Mouse (Mus musculus) intestine, postnatal 0 days (tissue): Measurements from ENCODE around the gene Ldlrad1. TPM values are rescaled to one million over a fixed set of nuclear protein-coding genes. Genes with fewer than 3 reads are reported as not detected.
A peak's percentile ranks its signal among the peaks of the same experiment; 100 is the strongest.

Experiments used
- ATAC-seq: fragments of 200-750 bp; cut with Nextera tagmentation; 2 replicates; pipeline ENCODE4 v1.8.0; 2017; ENCODE audit warnings: mild to moderate bottlenecking, moderate TSS enrichment, moderate library complexity
- H3K27ac ChIP-seq: fragments of 300-500 bp; sonication (generic); 2 replicates; pipeline ENCODE4 v1.5.1; 2014; ENCODE audit warnings: mild to moderate bottlenecking, low read depth, low read length, moderate library complexity
- H3K27me3 ChIP-seq: fragments of 300-500 bp; sonication (generic); replicated peaks from 2 replicates; pipeline ENCODE4 v1.6.1; 2014; ENCODE audit warnings: low read length, mixed read lengths; ENCODE audit not compliant: control insufficient read depth, insufficient read depth
- H3K36me3 ChIP-seq: fragments of 300-500 bp; sonication (generic); 2 replicates; pipeline ENCODE4 v1.6.1; 2014; ENCODE audit warnings: mild to moderate bottlenecking, moderate library complexity; ENCODE audit not compliant: control insufficient read depth, insufficient read depth
- H3K4me1 ChIP-seq: fragments of 300-500 bp; sonication (generic); replicated peaks from 2 replicates; pipeline ENCODE4 v1.6.1; 2014; ENCODE audit warnings: antibody characterized with exemption, low read length, mixed read lengths; ENCODE audit not compliant: control insufficient read depth, insufficient read depth
- H3K4me2 ChIP-seq: fragments of 300-500 bp; sonication (generic); replicated peaks from 2 replicates; pipeline ENCODE4 v1.6.1; 2014; ENCODE audit warnings: low read depth, mild to moderate bottlenecking, moderate library complexity
- H3K4me3 ChIP-seq: fragments of 300-500 bp; sonication (generic); 2 replicates; pipeline ENCODE4 v1.5.1; 2014; ENCODE audit warnings: low read depth, low read length
- H3K9ac ChIP-seq: fragments of 300-500 bp; sonication (generic); 2 replicates; pipeline ENCODE4 v1.6.1; 2014; ENCODE audit warnings: mild to moderate bottlenecking, low read depth, low read length
- H3K9me3 ChIP-seq: fragments of 300-500 bp; sonication (generic); 2 replicates; pipeline ENCODE4 v1.6.1; 2016; ENCODE audit warnings: mixed run types; ENCODE audit not compliant: control insufficient read depth
- CTCF ChIP-seq: sonication (generic); IDR thresholded peaks from 2 replicates; pipeline ENCODE4 v1.5.1; 2016; ENCODE audit warnings: low read depth, mild to moderate bottlenecking, control low read depth, antibody characterized with exemption, moderate library complexity
- whole genome bisulfite sequencing: fragments of 180-500 bp; shearing (Covaris S2); extraction: QIAGEN DNeasy Blood & Tissue Kit; methylation state at CpG from one replicate; pipeline ENCODE4 v1.1.7; 2014; 5-methylcytosine and 5-hydroxymethylcytosine counted together
- polyA plus RNA-seq: library from polyadenylated mRNA; unstranded; fragments of >200 nt; fragmentation: Nextera tagmentation; extraction: Ambion mirVana; gene quantifications from 2 replicates; pipeline ENCODE4 v1.2.1, GENCODE M21; 2015

Ldlrad1 gene
- polyA plus RNA-seq, 1 experiment from 2014 or later: not detected

DNA sequence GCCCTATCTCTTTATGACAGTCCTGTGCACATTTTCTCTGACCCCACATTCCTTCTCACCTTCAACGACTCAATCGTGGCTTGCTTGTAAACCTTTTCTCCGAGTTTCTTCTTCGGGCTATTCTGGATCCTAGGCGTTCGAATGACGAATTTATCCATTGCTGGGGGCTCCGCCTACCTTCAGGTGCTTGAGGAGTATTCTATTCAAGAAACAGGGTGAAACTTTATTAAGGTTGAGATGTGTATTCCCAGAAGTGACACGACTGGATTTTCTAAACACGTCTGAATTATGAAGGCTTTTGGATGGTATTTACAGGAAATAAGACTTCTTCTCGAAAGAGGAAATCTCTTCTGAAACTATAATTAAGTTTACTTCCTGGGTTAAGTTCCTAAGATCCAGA lies 31.5 kb upstream of the Ldlrad1 start:
- Histone ChIP-seq H3K27me3 (no peaks in the 10 kb centered on the region), H3K27ac (peak overlapping the region; percentile 97), H3K4me2 (peak overlapping the region; percentile 74), H3K9me3 (no peaks in the 10 kb centered on the region), H3K36me3 (peaks cover 11% of the 10 kb centered on the region), H3K4me1 (peaks cover 7% of the 10 kb centered on the region), H3K4me3 (peak overlapping the region; percentile 98), H3K9ac (peak overlapping the region; percentile 94)
- ATAC-seq: no peak
- no peak for TF ChIP-seq CTCF
- WGBS: 17% methylated on average over 11 of the region's 11 CpGs

DNA sequence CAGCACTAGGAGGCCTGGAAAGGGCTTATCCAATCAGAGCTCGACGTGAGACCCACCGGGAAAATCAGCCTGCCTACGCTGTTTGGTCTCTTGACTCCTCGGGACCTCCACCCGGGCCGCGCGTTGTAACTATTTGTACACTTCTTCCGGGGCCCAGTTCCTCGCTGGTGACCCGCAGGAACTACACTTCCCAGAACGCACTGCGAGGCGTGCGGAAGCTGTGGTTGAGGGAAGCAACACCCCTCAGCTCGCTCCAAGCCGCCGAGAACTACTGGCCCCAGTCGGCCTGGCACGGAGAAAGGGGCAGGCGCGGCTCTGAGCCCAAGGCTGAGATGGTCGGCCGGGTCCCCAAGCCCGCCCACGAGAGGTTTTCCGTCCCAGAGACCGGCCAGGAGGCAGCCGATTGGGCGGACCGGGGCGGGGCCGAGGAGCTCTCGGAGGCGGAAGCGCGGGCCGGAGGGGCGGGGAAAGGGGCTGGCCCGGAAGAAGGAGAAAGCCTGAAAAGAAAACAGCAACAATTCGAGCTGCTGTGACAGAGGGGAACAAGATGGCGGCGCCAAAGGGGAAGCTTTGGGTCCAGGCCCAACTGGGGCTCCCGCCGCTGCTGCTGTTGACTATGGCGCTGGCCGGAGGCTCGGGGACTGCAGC lies 30.7 kb upstream of the Ldlrad1 start, which contains the start of gene Tmem59:
Gene Tmem59, plus strand, starts transcription at position 218 of the 648 bp plus-strand sequence.
- H3K36me3 ChIP-seq: peaks cover 11% of the 10 kb centered on the region
- ATAC-seq: peak; percentile 94
- peak within 1 kb of the TSS; percentile 74 for H3K4me2 ChIP-seq
- H3K4me1 ChIP-seq: peaks cover 11% of the 10 kb centered on the region
- H3K4me3 ChIP-seq: peak within 1 kb of the TSS; percentile 98
- peak within 1 kb of the TSS; percentile 97 for H3K27ac ChIP-seq
- WGBS: under 1% methylated on average over 48 of the region's 49 CpGs
- TF ChIP-seq CTCF: no peak
- H3K9me3 ChIP-seq: no peaks in the 10 kb centered on the region
- H3K27me3 ChIP-seq: no peaks in the 10 kb centered on the region
- peak within 1 kb of the TSS; percentile 94 for H3K9ac ChIP-seq

DNA sequence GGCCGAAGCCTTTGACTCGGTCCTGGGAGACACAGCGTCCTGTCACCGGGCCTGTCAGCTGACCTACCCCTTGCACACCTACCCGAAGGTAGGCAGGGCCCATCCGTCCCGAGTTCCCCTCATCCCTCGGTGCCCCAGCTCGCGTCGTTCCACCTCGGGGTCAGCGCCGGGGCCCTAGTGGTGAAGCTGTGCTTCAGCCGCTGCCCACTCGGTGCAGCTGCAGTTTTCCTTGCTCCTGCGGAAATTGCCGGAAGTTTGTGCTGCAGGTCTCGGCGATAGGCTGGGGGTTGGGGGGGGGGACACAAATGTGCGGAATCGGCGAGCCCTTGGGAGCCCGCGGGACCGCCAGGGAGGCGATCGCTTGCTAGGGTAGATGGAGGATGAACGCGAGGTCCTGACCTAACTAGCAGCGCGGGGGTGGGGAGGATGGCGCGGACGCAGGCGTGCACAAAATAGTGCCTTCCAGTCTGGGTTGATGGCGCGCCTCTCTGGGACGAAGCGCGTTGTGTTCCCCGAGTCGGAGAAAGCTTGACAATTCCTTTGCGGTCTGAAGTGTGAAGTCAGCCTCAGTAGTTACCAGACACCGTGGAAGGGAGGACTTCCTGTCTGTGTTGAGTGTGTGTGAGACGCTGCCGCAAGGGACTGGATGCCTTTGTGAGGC lies 30.0 kb upstream of the Ldlrad1 start, which contains the start of gene Tceanc2:
Gene Tceanc2, minus strand, starts transcription at position 287 of the 661 bp plus-strand sequence.
- no peaks in the 10 kb centered on the region for H3K27me3 ChIP-seq
- peak; percentile 48 for ATAC-seq
- H3K36me3 ChIP-seq: peaks cover 11% of the 10 kb centered on the region
- H3K9me3 ChIP-seq: no peaks in the 10 kb centered on the region
- TF ChIP-seq CTCF: peak; percentile 45
- peaks cover 11% of the 10 kb centered on the region for H3K4me1 ChIP-seq
- peak within 1 kb of the TSS; percentile 98 for H3K4me3 ChIP-seq
- peak within 1 kb of the TSS; percentile 74 for H3K4me2 ChIP-seq
- H3K9ac ChIP-seq: peak within 1 kb of the TSS; percentile 94
- H3K27ac ChIP-seq: peak within 1 kb of the TSS; percentile 97
- under 1% methylated on average over 46 of the region's 47 CpGs for WGBS

DNA sequence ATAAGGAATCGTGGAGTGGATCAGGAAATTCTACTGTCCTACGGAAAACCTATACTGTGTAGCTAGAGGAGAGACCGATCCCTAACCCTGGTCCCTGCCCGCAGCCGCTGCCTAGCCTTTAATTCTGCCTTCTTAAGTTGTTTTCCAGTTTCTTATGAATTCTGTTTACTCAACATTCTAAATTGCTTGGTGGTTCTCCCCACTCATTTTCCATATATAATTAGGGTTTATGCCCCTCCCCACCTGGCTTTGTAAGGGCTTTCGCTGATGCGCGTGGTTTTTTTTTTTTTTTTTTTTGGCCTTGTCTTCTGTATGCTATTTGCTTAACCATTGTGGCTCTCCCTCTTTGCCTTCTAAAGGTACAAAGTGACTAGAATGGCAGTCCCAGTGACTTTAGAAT lies 29.4 kb upstream of the Ldlrad1 start:
- Histone ChIP-seq H3K27me3 (no peaks in the 10 kb centered on the region), H3K4me1 (peaks cover 11% of the 10 kb centered on the region), H3K4me2 (peak overlapping the region; percentile 74), H3K9ac (peak overlapping the region; percentile 94; the same call in 1 of the 2 replicates), H3K4me3 (peak overlapping the region; percentile 98), H3K27ac (peak overlapping the region; percentile 97), H3K36me3 (peaks cover 10% of the 10 kb centered on the region), H3K9me3 (no peaks in the 10 kb centered on the region)
- no peak for ATAC-seq
- TF ChIP-seq CTCF: no peak
- 1% methylated on average over 8 of the region's 8 CpGs for WGBS

DNA sequence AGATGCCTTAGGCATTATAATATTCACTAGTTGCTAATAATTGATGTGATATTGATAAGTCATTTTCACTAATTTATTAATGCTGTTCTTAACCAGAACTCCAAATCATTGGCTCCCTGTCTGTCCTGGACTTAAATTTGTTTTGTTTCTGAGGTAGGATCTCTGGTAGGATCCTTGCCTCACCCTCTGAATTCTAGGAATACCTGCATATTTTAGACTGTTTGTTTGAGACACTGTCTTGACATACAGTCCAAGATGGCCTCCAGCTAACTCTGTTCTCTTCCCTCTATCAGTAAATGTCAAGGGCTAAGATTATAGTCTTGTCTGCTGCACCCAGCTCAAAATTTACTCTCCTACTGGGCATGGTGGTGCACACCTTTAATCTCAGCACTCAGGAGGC lies 28.2 kb upstream of the Ldlrad1 start:
- Histone ChIP-seq H3K9me3 (no peaks in the 10 kb centered on the region), H3K4me1 (peaks cover 11% of the 10 kb centered on the region), H3K27ac (no peak overlapping the region), H3K36me3 (no peaks in the 10 kb centered on the region), H3K9ac (no peak overlapping the region), H3K4me2 (0 out of 2 replicates have a peak overlapping the region, but pooled peaks have one; percentile 1), H3K27me3 (no peaks in the 10 kb centered on the region), H3K4me3 (no peak overlapping the region)
- no peak for ATAC-seq
- TF ChIP-seq CTCF: no peak

DNA sequence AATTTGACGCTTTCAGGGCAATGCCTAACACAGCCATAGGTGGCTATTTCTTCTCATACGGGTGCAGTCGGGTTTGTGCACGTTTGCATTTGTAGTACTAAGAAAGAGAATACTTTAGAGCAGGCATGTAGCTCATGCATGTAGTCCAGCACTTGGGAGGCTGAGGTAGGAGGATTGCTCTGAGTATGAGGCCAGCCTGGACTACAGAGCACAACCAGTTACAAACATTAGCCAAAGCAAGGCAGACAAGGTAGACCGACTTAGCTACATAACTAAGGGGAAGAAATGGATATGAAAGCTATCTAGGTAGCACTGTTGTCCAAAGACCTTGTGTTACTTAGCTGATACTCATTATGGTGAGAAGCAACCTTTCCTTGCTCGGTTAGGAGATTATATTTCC lies 27.1 kb upstream of the Ldlrad1 start:
- no peak overlapping the region for H3K4me2 ChIP-seq
- no peak overlapping the region for H3K27ac ChIP-seq
- H3K27me3 ChIP-seq: no peaks in the 10 kb centered on the region
- TF ChIP-seq CTCF: no peak
- no peaks in the 10 kb centered on the region for H3K9me3 ChIP-seq
- ATAC-seq: no peak
- no peak overlapping the region for H3K4me3 ChIP-seq
- H3K9ac ChIP-seq: no peak overlapping the region
- H3K4me1 ChIP-seq: peaks cover 11% of the 10 kb centered on the region
- H3K36me3 ChIP-seq: peaks cover 7% of the 10 kb centered on the region
- WGBS: 81% methylated on average over 6 of the region's 6 CpGs
